Mouse (Mus musculus): ENCODE results near the gene Larp6.

DNA sequence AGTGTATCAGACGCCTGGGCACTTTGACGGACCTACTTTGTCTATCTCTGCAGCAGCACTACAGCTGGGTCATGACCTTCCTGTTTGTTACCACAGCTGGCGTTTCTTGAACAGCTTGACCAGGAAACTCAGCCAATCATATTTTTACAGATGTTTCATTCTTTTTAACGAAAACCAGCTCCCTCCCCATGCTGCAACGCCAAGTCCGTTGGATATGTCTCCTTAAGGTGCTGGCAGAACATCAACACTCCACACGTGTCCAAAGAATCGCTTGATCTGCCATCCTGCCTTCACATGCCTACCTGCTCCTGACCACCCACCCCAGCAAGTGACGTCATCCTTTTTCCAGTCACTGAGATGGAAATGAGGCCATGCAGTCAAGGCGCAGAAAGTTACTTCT is 28.6 kb downstream of the Larp6 start:
- TF ChIP-seq CTCF (IDR thresholded peaks at IDR 0.05; ENCODE audit: extremely low read depth, insufficient read depth, low read length) (no peak), POLR2A (IDR thresholded peaks at IDR 0.05; ENCODE audit: extremely low read depth, insufficient read depth, low read length) (no peak)

All from cortical plate, adult 2 months (tissue).